Mouse (Mus musculus): ENCODE measurements around the gene Meis3. TPM values are rescaled to one million over a fixed set of nuclear protein-coding genes. Genes with fewer than 3 reads are reported as not detected.
A peak's percentile ranks its signal among the peaks of the same experiment; 100 is the strongest.

The Meis3 gene
- total RNA-seq, 2 experiments from 2014 or later = not detected

DNA sequence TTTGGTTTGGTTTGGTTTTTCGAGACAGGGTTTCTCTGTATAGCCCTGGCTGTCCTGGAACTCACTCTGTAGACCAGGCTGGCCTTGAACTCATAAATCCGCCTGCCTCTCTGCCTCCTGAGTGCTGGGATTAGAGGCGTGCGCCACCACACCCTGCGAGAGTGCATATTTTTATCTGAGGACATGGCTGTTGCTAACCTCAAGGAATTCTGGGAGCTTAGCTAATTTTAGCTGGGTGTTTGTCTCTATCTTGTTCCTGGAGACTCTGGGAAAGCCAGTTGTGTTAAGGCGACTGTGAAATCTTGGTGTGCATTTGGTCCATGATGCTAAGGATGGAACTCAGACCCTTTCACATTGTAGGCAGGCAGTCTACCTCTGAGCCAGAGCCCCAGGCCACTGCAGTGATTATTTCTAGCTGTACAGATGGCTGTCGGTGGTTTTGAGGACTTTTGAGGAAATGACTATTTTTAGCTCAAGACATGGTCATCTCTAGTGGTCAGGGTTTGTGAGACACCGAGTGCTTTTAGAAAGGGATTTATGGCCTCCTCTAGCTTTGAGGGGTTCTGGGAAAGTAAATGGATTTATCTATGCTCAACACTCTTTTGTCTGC lies 18.7 kb upstream of the Meis3 start:
- no peak for ATAC-seq (replicated peaks; ENCODE audit: poor library complexity)

DNA sequence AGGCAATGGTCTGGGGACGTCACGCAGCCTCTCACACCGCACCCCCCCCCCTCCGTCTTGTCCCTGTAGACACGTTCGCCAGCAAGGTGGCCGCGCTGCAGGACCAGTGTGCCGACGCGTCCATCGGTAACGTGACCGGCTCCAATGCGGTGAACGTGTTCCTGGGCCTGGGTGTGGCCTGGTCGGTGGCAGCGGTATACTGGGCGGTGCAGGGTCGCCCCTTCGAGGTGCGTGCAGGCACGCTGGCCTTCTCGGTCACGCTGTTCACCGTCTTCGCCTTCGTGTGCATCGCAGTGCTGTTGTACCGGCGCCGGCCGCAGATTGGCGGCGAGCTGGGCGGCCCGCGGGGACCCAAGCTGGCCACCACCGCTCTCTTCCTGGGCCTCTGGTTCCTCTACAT lies 16.2 kb upstream of the Meis3 start:
- ATAC-seq (replicated peaks; ENCODE audit: poor library complexity) = no peak

DNA sequence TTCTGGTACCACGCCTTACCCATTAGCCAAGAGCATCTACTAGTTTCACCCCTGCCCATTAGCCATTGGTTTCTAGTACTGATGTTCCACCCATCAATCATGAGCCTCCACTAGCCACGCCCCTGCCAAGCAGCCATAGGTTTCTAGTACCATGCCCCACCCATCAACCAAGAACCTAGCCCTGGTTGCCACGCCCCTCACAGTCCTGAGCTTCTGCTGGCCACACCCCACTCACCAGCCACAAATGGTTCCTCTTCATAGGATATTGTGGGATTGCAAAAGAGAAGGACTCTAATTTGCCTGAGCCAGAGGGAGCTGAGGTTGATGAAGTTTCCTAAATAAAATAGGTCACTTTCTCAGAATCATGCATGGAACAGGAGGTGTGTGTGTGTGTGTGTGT lies 14.2 kb upstream of the Meis3 start:
- ATAC-seq (replicated peaks; ENCODE audit: poor library complexity) = peak; percentile 93

DNA sequence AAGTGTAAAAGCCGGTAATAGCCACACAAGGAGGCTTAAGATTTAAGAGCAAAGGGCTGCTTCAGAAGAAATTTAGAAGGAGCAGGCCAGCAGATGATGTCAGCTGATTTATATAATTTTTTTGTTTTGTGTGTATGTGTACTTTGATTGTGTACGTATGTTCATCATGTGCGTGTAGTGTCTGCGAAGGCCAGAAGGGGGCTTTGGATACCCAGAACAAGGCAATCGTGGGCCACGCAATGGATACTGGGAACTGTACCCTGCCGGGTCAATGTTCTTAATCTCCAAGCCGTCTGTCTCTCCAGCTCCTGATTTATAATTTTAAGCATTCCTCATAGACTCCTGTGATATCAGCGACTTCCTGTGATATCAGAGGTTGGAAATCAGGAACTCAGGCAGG lies 13.6 kb upstream of the Meis3 start:
- ATAC-seq (replicated peaks; ENCODE audit: poor library complexity) = no peak

DNA sequence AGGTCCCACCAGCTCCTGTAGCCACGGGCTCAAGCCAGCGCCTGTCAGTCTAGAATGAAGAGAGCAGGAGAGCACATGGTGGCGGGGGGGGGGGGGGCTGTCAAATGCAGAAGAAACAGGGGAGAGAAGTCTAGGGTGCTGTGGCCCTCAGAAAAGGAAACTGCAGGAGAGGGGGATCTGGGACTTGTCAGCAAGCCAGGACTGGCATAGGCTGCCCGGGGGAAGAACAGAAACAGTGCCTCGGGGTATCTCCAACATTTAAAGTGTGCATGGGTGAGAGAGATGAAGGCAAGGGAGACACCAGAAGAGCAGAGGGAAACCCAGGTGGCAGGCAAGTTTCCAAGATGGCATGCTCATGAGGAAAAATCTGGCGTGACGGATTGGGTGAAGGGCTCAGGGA lies 12.9 kb upstream of the Meis3 start:
- no peak for ATAC-seq (replicated peaks; ENCODE audit: poor library complexity)

DNA sequence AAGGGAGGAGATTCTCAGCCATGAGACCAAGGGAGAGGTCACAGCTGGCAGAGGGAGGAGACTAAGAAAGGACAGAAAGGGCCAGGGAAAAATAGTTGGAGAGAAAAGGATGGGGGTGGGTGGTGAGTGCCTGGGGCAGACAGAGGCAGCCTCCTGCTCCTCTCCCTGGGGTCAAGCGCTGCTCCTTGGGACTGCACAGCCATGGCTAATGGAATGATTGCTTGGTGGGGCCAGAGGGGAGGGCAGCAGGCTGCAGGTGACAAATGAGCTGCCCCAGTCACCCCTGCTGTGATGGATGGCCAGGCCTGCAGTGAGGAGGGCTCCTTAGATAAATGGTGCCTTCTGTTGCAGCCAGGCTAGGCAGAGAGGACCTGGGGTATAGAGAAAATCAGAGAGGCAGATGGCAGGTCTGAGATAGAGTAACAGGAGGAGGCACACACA lies 2.7 kb upstream of the Meis3 start:
- no peak for ATAC-seq (replicated peaks; ENCODE audit: poor library complexity)

DNA sequence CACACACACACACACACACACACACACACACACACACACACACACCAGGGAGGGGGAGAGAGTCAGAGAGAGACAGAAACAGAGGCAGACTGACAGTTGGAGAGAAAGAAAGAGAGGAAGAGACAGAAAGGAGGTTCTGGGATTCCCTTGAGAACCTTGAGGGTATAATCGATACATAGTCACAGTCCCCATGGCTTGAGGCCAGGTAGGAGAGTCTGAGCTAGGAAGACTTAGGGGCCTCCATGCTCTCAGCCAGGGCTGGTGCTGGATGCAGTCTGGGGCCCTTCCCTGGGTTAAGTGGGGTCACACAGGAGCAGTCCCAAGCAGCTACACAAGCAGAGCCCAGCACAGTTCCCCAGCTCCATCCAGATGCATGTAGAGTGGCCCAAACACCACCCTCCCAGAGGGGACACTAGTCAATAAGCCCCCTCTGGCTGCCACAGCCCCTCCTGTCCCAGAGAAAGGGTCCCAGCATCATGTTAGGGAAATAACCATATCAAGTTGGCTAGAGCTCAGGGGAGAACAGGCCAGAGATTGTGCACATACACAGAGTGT lies 2.2 kb upstream of the Meis3 start:
- ATAC-seq (replicated peaks; ENCODE audit: poor library complexity) = no peak

DNA sequence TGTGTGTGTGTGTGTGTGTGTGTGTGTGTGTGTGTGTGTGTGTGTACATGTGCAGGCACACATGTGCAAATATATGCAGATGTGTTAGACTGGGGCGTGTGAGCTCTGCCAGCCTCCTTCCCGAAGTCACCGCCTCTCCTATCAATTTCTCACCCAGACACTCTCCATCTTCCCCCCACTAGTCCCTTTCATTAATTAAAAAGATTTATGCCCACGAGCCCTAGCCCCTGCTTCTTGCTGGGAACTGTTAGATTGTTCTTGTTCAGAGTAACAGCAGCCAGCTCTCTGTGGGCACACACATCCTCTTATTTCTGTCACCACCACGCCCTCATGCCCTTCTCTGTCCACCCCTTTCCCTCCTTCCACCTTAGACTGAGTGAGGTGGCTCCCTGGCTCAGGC lies 1.7 kb upstream of the Meis3 start:
- ATAC-seq (replicated peaks; ENCODE audit: poor library complexity) = no peak

DNA sequence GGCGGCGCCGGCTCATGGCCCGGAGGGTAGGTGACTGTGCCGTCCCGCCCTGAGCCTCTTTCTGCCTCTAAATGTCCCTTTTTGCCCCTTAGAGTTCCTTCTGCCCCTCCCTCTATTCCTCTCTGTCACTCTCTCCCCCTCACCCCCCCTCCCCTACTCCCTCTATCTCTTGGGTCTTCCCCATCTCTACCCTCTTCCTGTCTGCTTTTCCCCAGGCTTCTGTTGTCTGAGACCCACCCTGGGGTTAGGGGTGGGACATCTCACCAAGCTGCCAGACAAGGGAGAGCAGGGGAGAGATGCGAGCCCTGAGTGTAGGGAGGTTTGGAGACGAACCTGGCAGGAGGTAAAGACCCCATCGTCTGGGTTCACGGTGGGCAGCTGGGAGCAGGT lies 647 bp downstream of the Meis3 start:
- ATAC-seq (replicated peaks; ENCODE audit: poor library complexity) = no peak

DNA sequence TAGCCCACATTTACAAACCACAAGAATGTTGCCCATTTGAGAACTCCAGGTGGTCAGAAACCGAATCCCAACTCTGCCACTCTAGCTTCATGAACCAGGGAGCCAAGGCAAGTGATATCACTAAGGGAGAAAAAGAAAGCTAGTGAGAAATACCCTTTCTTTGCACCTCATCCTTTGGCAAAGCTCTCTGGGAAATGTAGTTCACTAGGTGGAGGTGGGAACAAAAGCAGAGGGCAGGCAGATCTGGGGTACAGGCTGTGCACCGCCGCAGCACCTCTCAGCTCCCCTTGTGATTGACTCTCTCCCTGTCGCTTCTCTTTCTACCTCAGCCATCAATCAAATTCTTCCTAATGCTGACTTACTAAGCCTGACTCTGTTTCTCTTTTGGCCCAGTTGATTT lies 3.2 kb downstream of the Meis3 start:
- ATAC-seq (replicated peaks; ENCODE audit: poor library complexity) = no peak

DNA sequence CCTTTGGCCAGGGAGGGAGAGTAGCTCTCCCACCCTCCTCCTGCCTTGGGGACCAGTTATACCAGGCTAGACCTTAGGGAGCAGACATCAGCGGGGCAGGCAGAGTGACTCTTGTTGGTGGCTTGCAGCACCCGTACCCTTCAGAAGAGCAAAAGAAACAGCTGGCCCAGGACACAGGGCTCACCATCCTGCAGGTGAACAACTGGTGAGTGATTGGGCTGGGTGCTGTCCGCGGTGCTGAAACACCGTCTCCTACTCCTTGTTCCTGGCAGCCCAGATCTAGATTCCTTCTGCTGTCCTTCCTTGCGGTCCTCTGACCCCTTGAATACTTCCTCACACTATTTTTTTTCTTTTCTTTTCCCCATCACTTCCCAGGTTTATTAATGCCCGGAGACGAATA lies 8.8 kb downstream of the Meis3 start:
- ATAC-seq (replicated peaks; ENCODE audit: poor library complexity) = peak; percentile 87

DNA sequence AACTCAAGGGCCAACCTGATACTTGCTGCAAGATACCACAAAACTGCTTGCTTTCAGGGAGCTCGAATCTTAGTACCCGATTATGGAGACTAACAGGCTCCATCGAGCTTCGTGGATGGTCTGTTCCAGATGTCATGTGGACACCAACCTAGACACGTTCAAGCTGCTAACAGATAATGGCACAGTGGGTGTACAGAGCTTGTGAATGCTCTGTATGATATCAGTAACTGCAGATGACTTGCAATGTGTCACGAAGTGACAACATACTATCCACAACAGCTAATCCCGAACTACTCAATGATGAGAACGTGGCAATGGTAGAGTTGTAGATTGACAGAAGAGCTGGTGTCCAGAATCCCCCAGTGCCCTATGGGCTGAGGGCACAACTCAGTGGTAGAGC lies 12.6 kb downstream of the Meis3 start:
- ATAC-seq (replicated peaks; ENCODE audit: poor library complexity) = peak; percentile 29; the same call in 1 of the 2 replicates

DNA sequence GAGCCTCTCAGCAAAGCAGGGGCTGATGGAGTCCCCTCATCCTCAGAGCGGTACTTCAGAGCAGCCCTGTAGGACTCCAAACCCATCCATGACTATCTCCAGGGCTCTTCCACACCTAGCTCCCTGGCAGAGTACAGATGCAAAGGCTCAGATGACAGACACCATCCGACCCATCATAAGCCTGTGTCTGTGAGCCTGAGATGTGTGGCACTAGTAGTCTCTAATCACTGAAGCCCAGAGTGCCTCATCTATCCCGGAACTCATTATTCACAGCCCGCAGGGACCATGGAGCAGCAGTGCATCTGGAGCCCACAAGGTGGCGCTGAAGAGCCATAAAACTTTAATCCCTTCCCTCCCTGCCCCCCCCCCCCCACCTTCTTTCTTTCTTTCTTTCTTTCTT lies 17.4 kb downstream of the Meis3 start:
- peak; percentile 91 for ATAC-seq (replicated peaks; ENCODE audit: poor library complexity)

DNA sequence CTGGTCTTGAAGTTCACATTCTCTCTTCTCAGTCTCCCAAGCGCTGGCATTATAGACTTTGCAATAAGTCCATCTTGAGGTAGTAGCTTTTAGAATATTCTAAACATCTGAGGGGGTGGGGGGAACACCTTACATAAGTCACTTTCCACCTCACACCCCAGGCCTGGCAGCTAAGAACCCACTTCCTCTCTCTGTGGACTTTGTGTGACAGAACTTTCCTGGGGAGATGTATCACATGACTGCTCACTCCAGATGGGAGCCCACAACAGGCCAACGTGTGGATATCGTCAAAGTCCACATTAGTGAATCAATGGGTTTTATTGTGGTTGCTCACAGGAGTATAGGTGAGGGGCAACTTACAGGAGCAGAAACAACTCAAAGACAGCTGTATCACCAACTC lies 18.8 kb downstream of the Meis3 start:
- 0 out of 2 replicates have a peak, but pooled peaks have one; percentile 26 for ATAC-seq (replicated peaks; ENCODE audit: poor library complexity)

DNA sequence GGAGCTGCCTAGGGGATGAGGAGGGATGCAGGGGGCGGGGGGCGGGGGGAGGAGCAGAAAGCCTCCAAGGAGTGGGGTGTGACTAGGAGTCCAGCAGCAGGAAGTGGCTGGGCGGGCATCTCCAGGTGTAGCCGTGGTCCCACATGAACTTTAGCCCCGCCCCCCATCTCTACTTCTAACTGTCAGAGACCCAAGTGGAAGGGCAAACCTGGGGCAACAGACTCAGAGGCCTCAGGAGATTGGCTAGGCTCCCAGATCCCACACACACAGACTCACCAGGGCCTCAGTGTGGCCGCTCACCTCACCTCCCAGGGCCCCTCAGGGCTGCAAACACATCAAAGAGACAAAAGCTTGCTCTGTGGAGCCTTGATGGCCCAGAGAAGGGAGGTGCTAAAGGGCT lies 21.7 kb downstream of the Meis3 start:
- ATAC-seq (replicated peaks; ENCODE audit: poor library complexity) = no peak

DNA sequence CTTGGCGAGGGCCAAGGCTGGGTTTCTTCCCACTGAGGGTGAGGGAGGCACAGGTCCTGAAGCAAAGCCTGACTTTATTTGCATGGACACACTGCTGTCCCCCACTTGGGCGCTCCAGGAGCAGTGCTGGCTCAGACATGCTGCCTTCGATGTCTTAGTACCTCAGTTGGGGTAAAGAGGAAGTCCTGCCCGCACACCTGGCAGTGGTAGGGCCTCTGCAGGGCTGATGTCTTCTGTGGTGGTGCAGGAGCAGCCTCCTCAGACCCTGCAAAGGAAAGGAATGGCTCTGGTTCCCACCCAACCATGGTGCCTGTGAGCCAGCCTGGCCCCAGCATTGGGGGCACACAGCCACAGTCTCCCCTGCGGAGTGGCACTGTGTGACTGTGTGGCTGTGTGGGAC lies 22.3 kb downstream of the Meis3 start:
- ATAC-seq (replicated peaks; ENCODE audit: poor library complexity) = no peak

DNA sequence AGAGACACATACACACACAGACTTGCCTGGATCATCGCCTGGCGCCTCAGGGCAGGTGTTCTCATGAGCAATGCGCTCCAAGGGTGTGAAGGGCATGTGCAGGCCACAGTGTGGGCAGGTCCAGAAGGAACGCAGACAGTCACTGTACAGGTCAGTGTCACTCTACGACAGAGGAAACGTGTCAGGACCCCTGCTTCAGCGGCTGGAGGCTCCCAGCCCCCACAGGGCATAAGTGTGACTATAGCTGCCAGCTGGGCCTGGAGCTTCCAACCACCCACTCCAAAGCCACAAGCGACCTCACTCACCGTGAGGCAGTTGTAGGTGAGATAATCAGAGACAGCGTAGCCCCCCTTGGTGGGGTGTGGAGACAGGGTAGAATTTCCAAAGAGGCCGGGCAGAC lies 23.6 kb downstream of the Meis3 start:
- no peak for ATAC-seq (replicated peaks; ENCODE audit: poor library complexity)

DNA sequence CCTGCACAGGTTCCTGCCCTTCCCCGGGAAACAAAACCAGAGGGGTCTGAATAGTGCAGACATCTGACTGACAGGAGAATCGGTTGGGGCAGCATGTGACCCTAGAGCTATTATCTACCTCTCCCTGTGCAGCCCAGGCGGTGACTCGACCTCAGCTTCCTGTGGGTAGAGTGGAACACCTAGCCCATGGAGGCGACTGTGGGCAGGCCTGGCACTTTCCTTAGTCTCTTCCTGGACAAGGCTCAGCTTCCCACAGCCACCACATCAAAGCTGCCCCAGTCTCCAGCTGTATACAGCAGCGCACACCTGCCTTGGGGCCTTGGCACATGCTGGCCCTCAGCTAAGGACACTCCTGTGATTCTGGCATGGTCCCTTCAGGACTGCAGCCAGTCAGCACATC lies 26.2 kb downstream of the Meis3 start:
- peak; percentile 55 for ATAC-seq (replicated peaks; ENCODE audit: poor library complexity)

DNA sequence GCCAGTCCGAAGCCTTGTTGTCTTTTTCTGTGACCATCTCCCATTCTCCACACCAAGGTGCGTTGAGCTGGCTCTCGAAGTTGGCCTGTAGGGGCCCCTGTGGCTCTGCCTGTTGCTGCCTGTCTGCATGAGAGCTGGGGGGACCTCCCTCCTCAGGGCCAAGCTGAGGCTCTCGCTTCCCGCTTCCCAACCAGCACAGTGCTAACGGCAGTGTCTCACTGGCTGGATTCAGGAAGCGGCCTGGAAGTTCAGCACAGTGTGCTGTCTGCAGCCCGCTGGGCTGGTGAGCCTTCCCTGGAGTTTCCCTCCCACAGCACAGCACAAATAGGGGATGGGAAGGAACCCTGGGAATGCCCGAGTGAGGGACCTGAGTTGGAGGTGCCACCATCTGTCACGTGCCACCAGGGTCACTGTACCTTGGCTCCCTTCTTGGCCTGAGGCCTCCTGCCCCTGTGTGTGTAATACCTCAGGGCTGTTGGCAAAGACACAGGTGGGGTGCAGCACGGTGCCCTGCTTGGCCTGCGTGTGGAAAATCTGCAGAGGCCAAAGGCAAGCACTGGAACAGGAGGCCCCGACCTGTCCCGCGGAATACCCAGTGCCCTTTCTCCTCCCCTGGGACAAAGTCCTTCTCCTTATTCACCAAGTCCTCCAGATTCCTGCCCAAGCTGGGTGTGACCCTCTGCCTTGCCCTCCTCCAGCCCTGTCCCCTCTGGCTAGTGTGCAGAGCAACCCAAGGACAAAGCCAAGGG lies 28.0 kb downstream of the Meis3 start:
- ATAC-seq (replicated peaks; ENCODE audit: poor library complexity) = no peak

DNA sequence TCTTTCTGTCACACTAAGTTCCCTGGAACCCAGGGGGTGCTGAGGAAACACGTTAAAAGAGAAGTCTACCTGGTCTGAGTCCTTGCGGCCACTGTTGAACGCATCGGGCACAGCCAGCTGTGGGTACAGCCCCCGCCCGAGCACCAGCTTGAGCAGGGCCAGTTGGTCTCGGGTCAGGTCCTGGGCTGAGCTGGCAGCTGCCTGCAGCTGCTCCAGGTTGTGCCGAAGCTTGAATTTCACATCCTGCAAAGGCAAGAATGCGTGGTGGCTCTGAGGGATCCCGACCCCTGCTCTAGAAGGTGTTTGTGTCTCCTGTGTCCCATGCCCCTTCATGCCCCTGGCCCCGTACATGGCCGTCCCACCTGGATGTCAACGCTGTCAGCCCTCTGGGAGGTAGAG lies 28.6 kb downstream of the Meis3 start:
- no peak for ATAC-seq (replicated peaks; ENCODE audit: poor library complexity)

DNA sequence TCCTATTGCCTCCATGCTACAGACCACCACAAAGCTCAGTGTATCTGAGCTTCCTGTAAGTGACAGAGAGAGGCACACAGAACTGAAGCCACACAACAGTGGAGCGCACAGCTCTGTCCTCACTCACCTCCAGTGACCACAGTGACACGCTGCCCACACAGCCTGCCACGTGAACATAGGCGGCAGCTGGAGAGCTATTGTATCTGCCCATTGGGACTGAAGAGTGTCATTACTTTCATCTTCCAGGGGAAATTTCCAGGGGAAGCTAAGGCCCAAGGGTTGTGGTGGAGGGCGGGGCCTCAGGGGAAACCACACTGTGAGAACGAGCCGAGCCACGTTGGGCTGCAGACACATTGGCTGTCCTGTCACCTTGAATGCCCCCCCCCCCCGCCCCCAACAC lies 29.9 kb downstream of the Meis3 start:
- no peak for ATAC-seq (replicated peaks; ENCODE audit: poor library complexity)

DNA sequence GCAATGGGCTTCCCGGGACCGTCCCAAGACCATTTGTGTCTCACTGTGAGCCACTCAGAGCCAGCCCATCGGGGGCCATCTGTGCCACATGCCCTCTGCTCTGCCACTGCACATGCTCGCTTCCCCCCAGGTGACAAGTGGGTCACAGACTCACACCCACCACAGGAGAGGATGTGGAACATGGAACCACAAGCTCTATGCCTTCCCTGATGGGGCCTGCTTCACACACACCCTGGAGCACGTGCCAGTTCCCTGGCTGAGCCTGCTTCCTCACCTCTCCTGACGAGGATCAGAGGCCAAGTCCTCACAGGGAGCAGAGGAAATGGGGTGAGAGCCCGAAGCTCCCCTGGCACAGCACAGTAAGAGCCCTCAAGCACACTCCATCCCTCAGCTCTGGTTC lies 32.2 kb downstream of the Meis3 start:
- no peak for ATAC-seq (replicated peaks; ENCODE audit: poor library complexity)

DNA sequence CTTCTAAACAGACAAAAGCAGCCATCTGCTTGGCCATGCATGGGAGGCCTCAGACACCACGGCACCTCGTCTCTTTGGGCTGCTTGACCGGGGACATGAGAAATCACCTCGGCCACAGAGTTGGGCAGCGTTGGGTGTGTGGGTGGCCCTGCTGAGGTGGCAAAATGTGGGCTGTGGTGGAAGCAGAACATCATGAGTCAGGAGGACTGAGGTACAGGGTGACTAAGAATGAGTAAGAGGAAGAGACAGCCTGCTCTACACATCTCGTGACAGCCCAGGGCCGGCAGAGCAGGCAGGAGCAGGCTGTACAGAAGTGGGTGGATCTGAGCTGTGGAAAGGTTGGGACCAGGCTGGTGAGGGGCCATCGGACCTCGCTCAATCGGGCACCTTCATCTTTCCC lies 32.6 kb downstream of the Meis3 start:
- ATAC-seq (replicated peaks; ENCODE audit: poor library complexity) = peak; percentile 30; the same call in 1 of the 2 replicates
